ENCODE assay signal across 19 mouse cellular contexts in the genomic region with DNA sequence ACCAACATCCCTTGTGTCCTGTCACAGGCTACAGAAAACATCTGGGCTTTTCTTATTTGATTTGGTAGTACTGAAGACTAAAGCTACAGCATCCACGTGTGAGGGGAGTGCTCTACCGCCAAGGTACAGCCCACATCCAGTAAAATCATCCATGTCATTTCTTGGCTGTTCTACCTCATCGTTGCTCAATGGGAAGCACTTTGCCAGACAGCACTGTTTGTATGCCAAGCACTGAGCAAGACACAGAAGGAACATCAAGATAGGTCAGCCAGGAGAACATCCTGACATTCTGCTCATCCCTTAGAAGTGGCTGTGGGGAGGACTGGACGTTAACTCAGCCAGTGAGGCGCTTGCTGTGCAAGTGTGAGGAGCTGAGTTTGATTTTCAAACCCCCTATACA.
DNase-seq lines count a peak whose midpoint lies in the region.
"Had no signal": no experiment of that assay in that cellular context is flagged by ENCODE, and none has a peak within 500 bp of the region (broad histone marks: within the 10 kb centered on the region; RNA-seq: fewer than 3 reads in every experiment).

No protein-coding gene starts in this region.

- peak; percentile 84 for DNase-seq in heart, adult 11 months
- no peak for DNase-seq in heart, postnatal 14 days
- peak; percentile 49 for DNase-seq in NIH3T3 (ENCODE audit: low read depth)
- DNase-seq in gastrocnemius, adult 8-10 months (ENCODE audit: low spot score in 2 of 2): peak; percentile 12 to 14
- peak; percentile 77 for DNase-seq in skeletal muscle tissue, adult 2 months (ENCODE audit: low read depth, low spot score)
- no peak for DNase-seq in left cerebral cortex, postnatal 25 days (ENCODE audit: low spot score in 2 of 2)
- DNase-seq in kidney, postnatal 14 days: no peak
- DNase-seq: adrenal gland, adult 2 months; cerebellum, adult 2 months; cerebellum, postnatal 36 days; heart, adult 18-20 months; heart, postnatal 4 days; kidney, adult 8-10 months; layer of hippocampus, postnatal 36 days; liver, embryonic 13.5 days; lung, adult 18-20 months; lung, postnatal 4 days; thymus, adult 18-20 months; thymus, postnatal 4 days had no signal

- intact Hi-C loops in heart, postnatal 14 days (cut with DNase I): no loop called here
- intact Hi-C loops in left cerebral cortex, postnatal 25 days (cut with DNase I): no loop called here

Comparison
In these comparisons a context has a peak if more than half of its experiments do, and no peak if none do; other contexts are left out.
1. DNase-seq: peak in heart, adult 11 months (single experiment), NIH3T3 (single experiment), gastrocnemius, adult 8-10 months (2 of 2) and skeletal muscle tissue, adult 2 months (single experiment); none in heart, postnatal 14 days (0 of 2), left cerebral cortex, postnatal 25 days (0 of 2) and kidney, postnatal 14 days (single experiment).